Mouse (Mus musculus) C2C12 (cell line): ENCODE measurements around the gene Ltbp3. TPM values are rescaled to one million over a fixed set of nuclear protein-coding genes. Genes with fewer than 3 reads are reported as not detected.

ENCODE experiments used
- H3K27me3 ChIP-seq: one replicate; pipeline ENCODE4 v1.6.1; 2011; ENCODE audit not compliant: control insufficient read depth, insufficient read depth, insufficient read length
- H3K36me3 ChIP-seq: one replicate; pipeline ENCODE4 v1.6.1; 2011; ENCODE audit not compliant: control insufficient read depth, insufficient read depth
- H3K4me3 ChIP-seq: one replicate; pipeline ENCODE4 v1.5.1; 2011; ENCODE audit warnings: mild to moderate bottlenecking, control low read depth; ENCODE audit not compliant: poor library complexity, insufficient read depth, severe bottlenecking
- H3K79me2 ChIP-seq: one replicate; pipeline ENCODE4 v1.6.1; 2011; ENCODE audit not compliant: control insufficient read depth, insufficient read depth
- H3K79me3 ChIP-seq: one replicate; pipeline ENCODE4 v1.6.1; 2011; ENCODE audit warnings: low read depth, control low read depth
- H3ac ChIP-seq: one replicate; pipeline ENCODE3; 2011; ENCODE audit warnings: low read depth; ENCODE audit not compliant: control insufficient read depth, insufficient read length
- CEBPB ChIP-seq: IDR thresholded peaks from one replicate; pipeline ENCODE4 v1.6.1; 2011; ENCODE audit warnings: low read depth, mild to moderate bottlenecking, control low read depth, moderate library complexity
- CTCF ChIP-seq: IDR thresholded peaks from one replicate; pipeline ENCODE4 v1.5.1; 2011; ENCODE audit not compliant: control insufficient read depth, insufficient read depth, insufficient read length
- FOSL1 ChIP-seq: IDR thresholded peaks from one replicate; pipeline ENCODE4 v1.8.0; 2011; ENCODE audit warnings: mild to moderate bottlenecking, low read length; ENCODE audit not compliant: poor library complexity, insufficient read depth, severe bottlenecking
- MAX ChIP-seq: IDR thresholded peaks from one replicate; pipeline ENCODE4 v1.6.1; 2011; ENCODE audit warnings: mild to moderate bottlenecking, control low read depth
- MYOD1 ChIP-seq: IDR thresholded peaks from one replicate; pipeline ENCODE4 v1.6.1; 2011; ENCODE audit warnings: low read depth; ENCODE audit not compliant: control insufficient read depth, insufficient read length
- MYOG ChIP-seq: IDR thresholded peaks from one replicate; pipeline ENCODE4 v1.6.1; 2011; ENCODE audit not compliant: control insufficient read depth, insufficient read length; ENCODE audit errors: extremely low read depth
- USF1 ChIP-seq: IDR thresholded peaks from one replicate; pipeline ENCODE4 v1.6.1; 2011; ENCODE audit warnings: low read depth, mild to moderate bottlenecking, control low read depth, moderate library complexity
- polyA plus RNA-seq: library from polyadenylated mRNA; unstranded; fragments of >200 nt; fragmentation: generic; extraction: Trizol; gene quantifications from one replicate; pipeline ENCODE4 v1.2.1, GENCODE M21; 2012; ENCODE audit warnings: missing spikeins

Gene Ltbp3
- polyA plus RNA-seq, 1 experiment, result 128 TPM

- peaks cover 65% of the 10 kb centered on the region for H3K36me3 ChIP-seq
- peaks cover 66% of the 10 kb centered on the region for H3K79me2 ChIP-seq
- peak overlapping the region; percentile 98 for H3K4me3 ChIP-seq
- TF ChIP-seq USF1 (no peak), CTCF (no peak), MAX (no peak), MYOD1 (no peak), CEBPB (no peak), MYOG (no peak), FOSL1 (no peak)
- H3K27me3 ChIP-seq, result no peaks in the 10 kb centered on the region
- peaks cover 58% of the 10 kb centered on the region for H3K79me3 ChIP-seq
- peak overlapping the region; percentile 15 for H3ac ChIP-seq
These were observed 55.9 kb downstream of the Ltbp3 start for GRCm38 (mm10) chr19:5796573-5797111.

GRCm38 (mm10) chr19:5797381-5798111, 56.8 kb downstream of the Ltbp3 start:
- TF ChIP-seq MYOD1, result no peak
- TF ChIP-seq CEBPB, result no peak
- TF ChIP-seq USF1, result no peak
- no peak for TF ChIP-seq MAX
- TF ChIP-seq FOSL1, result no peak
- TF ChIP-seq MYOG, result no peak
- no peak for TF ChIP-seq CTCF
- H3K79me3 ChIP-seq, result peaks cover 65% of the 10 kb centered on the region
- H3ac ChIP-seq, result peak overlapping the region; percentile 36
- H3K4me3 ChIP-seq, result peak overlapping the region; percentile 98
- no peaks in the 10 kb centered on the region for H3K27me3 ChIP-seq
- H3K36me3 ChIP-seq, result peaks cover 65% of the 10 kb centered on the region
- peaks cover 74% of the 10 kb centered on the region for H3K79me2 ChIP-seq

GRCm38 (mm10) chr19:5798700-5799479, 58.2 kb downstream of the Ltbp3 start:
- peak overlapping the region; percentile 62 for H3ac ChIP-seq
- H3K27me3 ChIP-seq, result no peaks in the 10 kb centered on the region
- peak overlapping the region; percentile 98 for H3K4me3 ChIP-seq
- peak; percentile 23 for TF ChIP-seq CEBPB
- no peak for TF ChIP-seq MAX
- no peak for TF ChIP-seq CTCF
- TF ChIP-seq MYOD1, result no peak
- peaks cover 65% of the 10 kb centered on the region for H3K36me3 ChIP-seq
- peaks cover 80% of the 10 kb centered on the region for H3K79me2 ChIP-seq
- peaks cover 65% of the 10 kb centered on the region for H3K79me3 ChIP-seq

GRCm38 (mm10) chr19:5799566-5800349, 59.1 kb downstream of the Ltbp3 start:
- peaks cover 87% of the 10 kb centered on the region for H3K79me2 ChIP-seq
- H3K4me3 ChIP-seq, result peak overlapping the region; percentile 98
- H3K79me3 ChIP-seq, result peaks cover 65% of the 10 kb centered on the region
- H3ac ChIP-seq, result peak overlapping the region; percentile 90
- peaks cover 65% of the 10 kb centered on the region for H3K36me3 ChIP-seq
- no peaks in the 10 kb centered on the region for H3K27me3 ChIP-seq
- TF ChIP-seq FOSL1 (no peak), MYOG (no peak), MYOD1 (no peak), MAX (no peak), USF1 (no peak), CTCF (no peak)

- no peak for TF ChIP-seq USF1
- TF ChIP-seq MAX, result no peak
- no peak for TF ChIP-seq CEBPB
- TF ChIP-seq FOSL1, result no peak
- no peak for TF ChIP-seq MYOG
- no peak for TF ChIP-seq MYOD1
- no peak for TF ChIP-seq CTCF
- peak overlapping the region; percentile 98 for H3K4me3 ChIP-seq
- peak overlapping the region; percentile 90 for H3ac ChIP-seq
- peaks cover 84% of the 10 kb centered on the region for H3K79me2 ChIP-seq
- no peaks in the 10 kb centered on the region for H3K27me3 ChIP-seq
- H3K79me3 ChIP-seq, result peaks cover 65% of the 10 kb centered on the region
- peaks cover 61% of the 10 kb centered on the region for H3K36me3 ChIP-seq
These were observed 59.6 kb downstream of the Ltbp3 start for GRCm38 (mm10) chr19:5800350-5800631.
